Mouse (Mus musculus) thymus, adult 2 months (tissue): Measurements from ENCODE around the gene Daam2.

Experiments used
- CTCF ChIP-seq: fragments of 200-500 bp; IDR thresholded peaks from 2 replicates; pipeline ENCODE4 v1.5.1; 2012; ENCODE audit warnings: mild to moderate bottlenecking, control low read depth, low read length, moderate library complexity, borderline replicate concordance; ENCODE audit not compliant: control insufficient read depth, poor library complexity, insufficient read depth; ENCODE audit errors: extremely low read depth
- POLR2A ChIP-seq: fragments of 200-500 bp; IDR thresholded peaks from 2 replicates; pipeline ENCODE4 v1.6.1; 2012; ENCODE audit warnings: mild to moderate bottlenecking, low read length, control low read depth, moderate library complexity; ENCODE audit not compliant: control insufficient read depth, poor library complexity, insufficient read depth; ENCODE audit errors: extremely low read depth

GRCm38 (mm10) chr17:49481876-49482275 lies 82.3 kb downstream of the Daam2 start:
- TF ChIP-seq CTCF = no peak
- TF ChIP-seq POLR2A = no peak
